Mouse (Mus musculus) CH12.LX (cell line): Measurements from ENCODE around the gene Irs3. TPM values are rescaled to one million over a fixed set of nuclear protein-coding genes. Genes with fewer than 3 reads are reported as not detected.

Experiments used
- DNase-seq: peaks from one replicate; pipeline ENCODE4 v3.0.0-alpha.2; 2013; ENCODE audit errors: extremely low read depth
- H3K27ac ChIP-seq: 2 replicates; pipeline ENCODE4 v1.5.1; 2012; ENCODE audit warnings: low read depth, mild to moderate bottlenecking, control low read depth, moderate library complexity; ENCODE audit not compliant: insufficient read depth
- H3K27me3 ChIP-seq: replicated peaks from 2 replicates; pipeline ENCODE3; 2012; ENCODE audit warnings: inconsistent platforms
- H3K36me3 ChIP-seq, 2 experiments: replicated peaks in 1 of 2; 2 replicates each; pipeline versions ENCODE3 to v1.6.1; 2012; ENCODE audit warnings: inconsistent platforms in 1 of 2, low read length in 1 of 2, mild to moderate bottlenecking in 1 of 2, mixed read lengths in 1 of 2, moderate library complexity in 1 of 2; ENCODE audit not compliant: control insufficient read depth in 1 of 2, insufficient read depth in 1 of 2
- H3K4me1 ChIP-seq, 2 experiments: 2 replicates each; pipeline ENCODE4 v1.6.1; 2012; ENCODE audit warnings: inconsistent platforms in 1 of 2, moderate library complexity in 1 of 2; ENCODE audit not compliant: insufficient read depth in 2 of 2, control insufficient read depth in 1 of 2
- H3K4me2 ChIP-seq: 2 replicates; pipeline ENCODE4 v1.6.1; 2012; ENCODE audit warnings: low read depth, mild to moderate bottlenecking, control low read depth; ENCODE audit not compliant: poor library complexity, insufficient read depth, severe bottlenecking
- H3K4me3 ChIP-seq, 3 experiments: fragments of 150-350 bp in 1 of 3; sonication (generic) in 1 of 3; replicated peaks in 1 of 3; 2 replicates each; pipeline versions ENCODE3 to v1.5.1; 2011 to 2012; ENCODE audit warnings: low read depth in 2 of 3, low read length in 2 of 3, mild to moderate bottlenecking in 2 of 3, moderate library complexity in 2 of 3, control low read depth in 1 of 3, improper control_type of control experiment in 1 of 3, inconsistent platforms in 1 of 3, mixed read lengths in 1 of 3; ENCODE audit not compliant: poor library complexity in 1 of 3
- H3K79me2 ChIP-seq: replicated peaks from 2 replicates; pipeline ENCODE4 v1.6.1; 2012; ENCODE audit warnings: mild to moderate bottlenecking, moderate library complexity; ENCODE audit not compliant: control insufficient read depth, poor library complexity, insufficient read depth, severe bottlenecking; ENCODE audit errors: extremely low read depth
- H3K9ac ChIP-seq: 2 replicates; pipeline ENCODE4 v1.6.1; 2012; ENCODE audit warnings: low read depth, mild to moderate bottlenecking, control low read depth, moderate library complexity; ENCODE audit not compliant: insufficient read depth
- H3K9me3 ChIP-seq: replicated peaks from 2 replicates; pipeline ENCODE3; 2012; ENCODE audit warnings: low read length, inconsistent platforms, mixed read lengths
- CHD1 ChIP-seq: IDR thresholded peaks from 2 replicates; pipeline ENCODE4 v1.6.1; 2012; ENCODE audit warnings: low read depth, low read length, improper control_type of control experiment, inconsistent platforms
- CHD2 ChIP-seq: IDR thresholded peaks from 2 replicates; pipeline ENCODE4 v1.6.1; 2011; ENCODE audit warnings: low read length, improper control_type of control experiment
- CTCF ChIP-seq, 2 experiments: IDR thresholded peaks in 1 of 2; conservative IDR thresholded peaks in 1 of 2; 2 replicates each; pipeline ENCODE4 v1.5.1; 2011 to 2012; ENCODE audit warnings: low read depth in 2 of 2, low read length in 2 of 2, improper control_type of control experiment in 1 of 2, inconsistent platforms in 1 of 2, mild to moderate bottlenecking in 1 of 2, moderate library complexity in 1 of 2
- E2F4 ChIP-seq: IDR thresholded peaks from 2 replicates; pipeline ENCODE4 v1.6.1; 2011; ENCODE audit warnings: low read depth, low read length, improper control_type of control experiment; ENCODE audit not compliant: insufficient replicate concordance
- ELF1 ChIP-seq: IDR thresholded peaks from 2 replicates; pipeline ENCODE4 v1.6.1; 2014; ENCODE audit warnings: low read depth, mild to moderate bottlenecking, inconsistent platforms, low read length, improper control_type of control experiment
- EP300 ChIP-seq: IDR thresholded peaks from 2 replicates; pipeline ENCODE4 v1.6.1; 2011; ENCODE audit warnings: low read length, improper control_type of control experiment
- GABPA ChIP-seq: IDR thresholded peaks from 2 replicates; pipeline ENCODE4 v1.6.1; 2012; ENCODE audit warnings: low read depth, low read length, improper control_type of control experiment, inconsistent platforms; ENCODE audit not compliant: insufficient replicate concordance
- HCFC1 ChIP-seq: IDR thresholded peaks from 2 replicates; pipeline ENCODE4 v1.6.1; 2012; ENCODE audit warnings: low read depth, mild to moderate bottlenecking, inconsistent platforms, low read length, improper control_type of control experiment
- IRF4 ChIP-seq: IDR thresholded peaks from 2 replicates; pipeline ENCODE4 v1.6.1; 2014; ENCODE audit warnings: low read depth, mild to moderate bottlenecking, inconsistent platforms, low read length, improper control_type of control experiment
- JUN ChIP-seq: IDR thresholded peaks from 2 replicates; pipeline ENCODE4 v1.6.1; 2011; ENCODE audit warnings: low read depth, mild to moderate bottlenecking, low read length, improper control_type of control experiment, moderate library complexity; ENCODE audit not compliant: insufficient read depth
- JUND ChIP-seq: conservative IDR thresholded peaks from 2 replicates; pipeline ENCODE4 v1.6.1; 2011; ENCODE audit warnings: low read depth, low read length, improper control_type of control experiment
- KAT2A ChIP-seq: IDR thresholded peaks from 2 replicates; pipeline ENCODE4 v1.6.1; 2012; ENCODE audit warnings: low read length, improper control_type of control experiment, inconsistent platforms; ENCODE audit not compliant: insufficient replicate concordance
- MAFK ChIP-seq: IDR thresholded peaks from 2 replicates; pipeline ENCODE4 v1.6.1; 2011; ENCODE audit warnings: low read length, improper control_type of control experiment; ENCODE audit not compliant: insufficient replicate concordance
- MAX ChIP-seq: IDR thresholded peaks from 2 replicates; pipeline ENCODE4 v1.6.1; 2011; ENCODE audit warnings: low read length, improper control_type of control experiment
- MEF2A ChIP-seq: IDR thresholded peaks from 2 replicates; pipeline ENCODE4 v1.6.1; 2014; ENCODE audit warnings: low read depth, mild to moderate bottlenecking, inconsistent platforms, low read length, improper control_type of control experiment, borderline replicate concordance
- MYC ChIP-seq: IDR thresholded peaks from 2 replicates; pipeline ENCODE4 v1.6.1; 2011; ENCODE audit warnings: low read depth, mild to moderate bottlenecking, improper control_type of control experiment, low read length
- NRF1 ChIP-seq: IDR thresholded peaks from 2 replicates; pipeline ENCODE4 v1.6.1; 2014; ENCODE audit warnings: low read depth, mild to moderate bottlenecking, inconsistent platforms, low read length, improper control_type of control experiment, moderate library complexity
- POLR2A ChIP-seq: IDR thresholded peaks from 2 replicates; pipeline ENCODE4 v1.6.1; 2011; ENCODE audit warnings: low read depth, mild to moderate bottlenecking, improper control_type of control experiment, low read length
- POLR2AphosphoS2 ChIP-seq: IDR thresholded peaks from 2 replicates; pipeline ENCODE4 v1.6.1; 2011; ENCODE audit warnings: low read depth, low read length, improper control_type of control experiment
- RAD21 ChIP-seq: IDR thresholded peaks from 2 replicates; pipeline ENCODE4 v1.6.1; 2011; ENCODE audit warnings: low read depth, mild to moderate bottlenecking, low read length, improper control_type of control experiment, moderate library complexity
- RCOR1 ChIP-seq: conservative IDR thresholded peaks from 2 replicates; pipeline ENCODE4 v1.6.1; 2012; ENCODE audit warnings: low read depth, mild to moderate bottlenecking, inconsistent platforms, low read length, improper control_type of control experiment
- SMC3 ChIP-seq: IDR thresholded peaks from 2 replicates; pipeline ENCODE4 v1.6.1; 2011; ENCODE audit warnings: low read depth, low read length, improper control_type of control experiment
- TBP ChIP-seq: conservative IDR thresholded peaks from 2 replicates; pipeline ENCODE4 v1.6.1; 2011; ENCODE audit warnings: low read depth, low read length, improper control_type of control experiment
- UBTF ChIP-seq: IDR thresholded peaks from 2 replicates; pipeline ENCODE4 v1.6.1; 2012; ENCODE audit warnings: low read depth, mild to moderate bottlenecking, inconsistent platforms, low read length, improper control_type of control experiment, moderate library complexity
- USF1 ChIP-seq: IDR thresholded peaks from 2 replicates; pipeline ENCODE4 v1.6.1; 2014; ENCODE audit warnings: low read depth, mild to moderate bottlenecking, inconsistent platforms, low read length, improper control_type of control experiment
- USF2 ChIP-seq: conservative IDR thresholded peaks from 2 replicates; pipeline ENCODE4 v1.6.1; 2011; ENCODE audit warnings: low read depth, low read length, improper control_type of control experiment
- ZKSCAN1 ChIP-seq: IDR thresholded peaks from 2 replicates; pipeline ENCODE4 v1.6.1; 2012; ENCODE audit warnings: low read depth, inconsistent platforms, low read length, improper control_type of control experiment, borderline replicate concordance
- ZNF384 ChIP-seq: IDR thresholded peaks from 2 replicates; pipeline ENCODE4 v1.6.1; 2012; ENCODE audit warnings: low read depth, low read length, improper control_type of control experiment, inconsistent platforms
- dilution Hi-C: fragments of 300-500 bp; cut with MboI; formaldehyde crosslinking; loops from 2 replicates; pipeline ENCODE4 v1.14.3; 2020; ENCODE audit warnings: low sequenced_read_pairs; ENCODE audit not compliant: extremely low pct_unique_long_range_greater_than_20kb, extremely low pct_ligation_motif_present
- in situ Hi-C: fragments of 300-500 bp; cut with MboI; formaldehyde crosslinking; loops from 3 replicates; pipeline ENCODE4 v1.14.3; 2019; ENCODE audit warnings: low sequenced_read_pairs, low pct_ligation_motif_present, low pct_unique_long_range_greater_than_20kb, mixed read lengths
- polyA plus RNA-seq: library from polyadenylated mRNA; unstranded; fragments of >175 nt; gene quantifications from 2 replicates; pipeline ENCODE4 v1.2.1, GENCODE M21; 2012; ENCODE audit warnings: low read depth; ENCODE audit not compliant: insufficient read length
- total RNA-seq, 2 experiments: library from RNA; depleted of rRNA; stranded (reverse); fragments of 300-350 nt in 1 of 2; fragments of >200 nt in 1 of 2; gene quantifications; 2 replicates each; pipeline ENCODE4 v1.2.3; 2012 to 2014

Irs3 gene
- total and polyA plus RNA-seq, 3 experiments, result not detected

- peaks cover 3 to 22% of the 10 kb centered on the region in 2 experiments; a peak in 3 of 4 replicates for H3K4me1 ChIP-seq
- no peak for DNase-seq
- in situ Hi-C loops (no loop called here), dilution Hi-C loops (no loop called here)
- TF ChIP-seq HCFC1 (no peak), UBTF (no peak), CHD1 (no peak), JUN (no peak), ELF1 (no peak), USF1 (no peak), USF2 (no peak), E2F4 (no peak), CTCF (conservative IDR thresholded peaks at IDR 0.05 in 1 of 2, IDR thresholded peaks at IDR 0.05 in 1 of 2; ENCODE audit: low read depth in 2 of 2, low read length in 2 of 2) (no peak), CHD2 (no peak), TBP (no peak), MAFK (no peak), ZNF384 (no peak), RAD21 (no peak), MAX (no peak), ZKSCAN1 (no peak), JUND (no peak), KAT2A (no peak)
- peaks cover 76 to 86% of the 10 kb centered on the region in 2 experiments for H3K36me3 ChIP-seq
- no peak overlapping the region for H3K4me3 ChIP-seq
- H3K4me2 ChIP-seq, result no peak overlapping the region
- no peaks in the 10 kb centered on the region for H3K79me2 ChIP-seq
- H3K9ac ChIP-seq, result no peak overlapping the region
- H3K27me3 ChIP-seq, result no peaks in the 10 kb centered on the region
- no peak overlapping the region for H3K27ac ChIP-seq
- H3K9me3 ChIP-seq, result no peaks in the 10 kb centered on the region
Observed at GRCm38 (mm10) chr5:137639472-137639871, 6.0 kb downstream of the Irs3 start.

DNA sequence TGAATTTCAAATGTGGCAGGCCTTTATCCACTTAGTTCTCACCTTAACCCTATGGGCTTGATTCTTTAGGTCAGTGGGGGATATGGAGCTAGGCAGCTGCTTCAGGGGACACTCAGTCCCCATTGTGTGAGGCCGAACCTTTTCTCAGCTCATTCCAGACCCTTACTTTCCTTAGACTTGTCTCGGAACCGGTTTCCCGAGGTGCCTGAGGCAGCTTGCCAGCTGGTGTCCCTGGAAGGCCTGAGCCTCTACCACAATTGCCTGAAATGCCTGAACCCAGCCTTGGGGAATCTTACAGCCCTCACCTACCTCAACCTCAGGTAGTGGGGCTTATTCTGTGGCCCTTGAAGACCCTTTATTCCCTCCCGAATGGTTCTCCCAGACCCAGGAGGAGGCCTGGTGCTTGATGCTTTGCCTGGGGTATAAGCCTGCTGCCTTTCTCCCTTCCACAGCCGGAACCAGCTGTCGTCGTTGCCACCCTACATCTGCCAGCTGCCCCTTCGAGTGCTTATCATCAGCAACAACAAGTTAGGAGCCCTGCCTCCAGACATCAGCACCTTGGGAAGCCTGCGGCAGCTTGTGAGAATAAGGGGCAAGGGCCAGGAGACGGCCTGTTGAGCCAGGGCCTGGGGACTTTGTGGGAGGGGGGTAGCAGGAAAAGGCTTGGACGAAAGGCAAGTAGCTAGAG, 12.0 kb downstream of the Irs3 start:
- DNase-seq, result no peak
- peaks cover 13 to 53% of the 10 kb centered on the region in 2 experiments for H3K4me1 ChIP-seq
- peaks cover 14% of the 10 kb centered on the region for H3K79me2 ChIP-seq
- in situ Hi-C loops, result no loop called here
- no peak overlapping the region for H3K9ac ChIP-seq
- TF ChIP-seq MAX (no peak), CHD2 (no peak), POLR2A (no peak), SMC3 (no peak), KAT2A (no peak), MEF2A (no peak), CTCF (conservative IDR thresholded peaks at IDR 0.05 in 1 of 2, IDR thresholded peaks at IDR 0.05 in 1 of 2; ENCODE audit: low read depth in 2 of 2, low read length in 2 of 2) (no peak), POLR2AphosphoS2 (no peak), EP300 (no peak), RCOR1 (no peak), ZNF384 (no peak), IRF4 (no peak), RAD21 (no peak), TBP (no peak), MYC (no peak), GABPA (no peak), NRF1 (no peak)
- TF ChIP-seq, all 38 proteins: peak for 0
- no peak overlapping the region for H3K4me2 ChIP-seq
- no peak overlapping the region for H3K4me3 ChIP-seq
- no peaks in the 10 kb centered on the region for H3K27me3 ChIP-seq
- H3K36me3 ChIP-seq, result peaks cover 47 to 57% of the 10 kb centered on the region in 2 experiments
- dilution Hi-C loops, result no loop called here
- H3K9me3 ChIP-seq, result no peaks in the 10 kb centered on the region
- no peak overlapping the region for H3K27ac ChIP-seq
